Mouse (Mus musculus) liver, postnatal 0 days (tissue): Measurements from ENCODE around the gene Pdia2.

ENCODE experiments used
- CTCF ChIP-seq: sonication (generic); IDR thresholded peaks from 2 replicates; pipeline ENCODE4 v1.5.1; 2016; ENCODE audit warnings: antibody characterized with exemption, low read depth
- EP300 ChIP-seq: IDR thresholded peaks from 2 replicates; pipeline ENCODE4 v1.6.1; 2016; ENCODE audit warnings: antibody characterized with exemption, low read depth, mild to moderate bottlenecking

- TF ChIP-seq EP300 (no peak), CTCF (no peak)
Measured at GRCm38 (mm10) chr17:26200831-26201705, 2.2 kb upstream of the Pdia2 start.
